Mouse (Mus musculus): ENCODE measurements around the gene Zbtb46.
A peak's percentile ranks its signal among the peaks of the same experiment; 100 is the strongest.

The Zbtb46 gene

GRCm38 (mm10) chr2:181463008-181463738 lies 3.9 kb upstream of the Zbtb46 start:
- DNase-seq (ENCODE audit: low spot score in 2 of 2), result no peak

- no peak for DNase-seq (ENCODE audit: low spot score in 2 of 2)
Measured at GRCm38 (mm10) chr2:181462604-181463003, 3.4 kb upstream of the Zbtb46 start.

GRCm38 (mm10) chr2:181461536-181462100 lies 2.4 kb upstream of the Zbtb46 start:
- DNase-seq (ENCODE audit: low spot score in 2 of 2), result no peak

- peak in 1 of 2 experiments; percentile 30 for DNase-seq (ENCODE audit: low spot score in 2 of 2)
Measured at GRCm38 (mm10) chr2:181459673-181460621, 721 bp upstream of the Zbtb46 start.

- DNase-seq (ENCODE audit: low spot score in 2 of 2), result no peak
Measured at GRCm38 (mm10) chr2:181458411-181459152, 644 bp downstream of the Zbtb46 start.

GRCm38 (mm10) chr2:181457831-181458230 lies 1.4 kb downstream of the Zbtb46 start:
- no peak for DNase-seq (ENCODE audit: low spot score in 2 of 2)

GRCm38 (mm10) chr2:181455899-181456298 lies 3.3 kb downstream of the Zbtb46 start:
- no peak for DNase-seq (ENCODE audit: low spot score in 2 of 2)

- no peak for DNase-seq (ENCODE audit: low spot score in 2 of 2)
Measured at GRCm38 (mm10) chr2:181453274-181453673, 6.0 kb downstream of the Zbtb46 start.

- DNase-seq (ENCODE audit: low spot score in 2 of 2), result no peak
Measured at GRCm38 (mm10) chr2:181452181-181452580, 7.0 kb downstream of the Zbtb46 start.

- no peak for DNase-seq (ENCODE audit: low spot score in 2 of 2)
Measured at GRCm38 (mm10) chr2:181443016-181443415, 16.2 kb downstream of the Zbtb46 start.

- no peak for DNase-seq (ENCODE audit: low spot score in 2 of 2)
Measured at GRCm38 (mm10) chr2:181438176-181438575, 21.1 kb downstream of the Zbtb46 start.

- no peak for DNase-seq (ENCODE audit: low spot score in 2 of 2)
Measured at GRCm38 (mm10) chr2:181436246-181436645, 23.0 kb downstream of the Zbtb46 start.

GRCm38 (mm10) chr2:181423834-181424233 lies 35.4 kb downstream of the Zbtb46 start:
- no peak for DNase-seq (ENCODE audit: low spot score in 2 of 2)

GRCm38 (mm10) chr2:181420903-181421638 lies 38.2 kb downstream of the Zbtb46 start:
- no peak for DNase-seq (ENCODE audit: low spot score in 2 of 2)

- DNase-seq (ENCODE audit: low spot score in 2 of 2), result peak; percentile 26 to 52
Measured at GRCm38 (mm10) chr2:181420426-181420825, 38.8 kb downstream of the Zbtb46 start.

- no peak for DNase-seq (ENCODE audit: low spot score in 2 of 2)
Measured at GRCm38 (mm10) chr2:181419359-181419758, 39.9 kb downstream of the Zbtb46 start.

GRCm38 (mm10) chr2:181415945-181416344 lies 43.3 kb downstream of the Zbtb46 start:
- DNase-seq (ENCODE audit: low spot score in 2 of 2), result no peak

- no peak for DNase-seq (ENCODE audit: low spot score in 2 of 2)
Measured at GRCm38 (mm10) chr2:181413141-181413540, 46.1 kb downstream of the Zbtb46 start.

- peak in 1 of 2 experiments; percentile 56 for DNase-seq (ENCODE audit: low spot score in 2 of 2)
Measured at GRCm38 (mm10) chr2:181410760-181411473, 48.3 kb downstream of the Zbtb46 start.

- DNase-seq (ENCODE audit: low spot score in 2 of 2), result no peak
Measured at GRCm38 (mm10) chr2:181409643-181410042, 49.6 kb downstream of the Zbtb46 start.

Data from frontal cortex, postnatal 14 days (tissue).